Mouse (Mus musculus) megakaryocyte, embryonic 14.5 days (primary cell): ENCODE data around the gene Olfr224.

Source experiments
- FLI1 ChIP-seq: IDR thresholded peaks from 2 replicates; pipeline ENCODE4 v1.6.1; 2012; ENCODE audit warnings: low read length, inconsistent platforms, mixed read lengths
- GATA1 ChIP-seq: IDR thresholded peaks from 3 replicates; pipeline ENCODE4 v1.6.1; 2012; ENCODE audit warnings: mixed read lengths, low read length, inconsistent platforms, borderline replicate concordance

DNA sequence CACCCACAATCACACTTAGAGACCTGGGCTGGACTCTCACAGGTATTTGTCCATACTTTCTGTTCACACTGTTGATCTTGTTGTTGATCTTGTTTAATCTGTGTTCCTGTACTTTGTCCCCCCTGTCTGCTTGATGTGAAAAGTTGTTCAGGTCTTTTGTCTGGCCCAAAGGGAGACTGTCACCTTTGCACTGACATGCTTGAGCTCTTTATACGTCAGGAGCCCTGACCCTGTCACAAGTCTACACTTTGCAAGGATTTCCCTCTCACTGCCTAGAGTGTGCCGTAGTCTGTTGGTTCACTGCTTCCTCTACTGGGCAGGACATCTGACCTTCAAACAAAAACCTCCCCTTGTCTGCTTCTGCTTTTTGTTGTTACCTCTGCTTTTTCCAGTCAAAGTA, 34.3 kb upstream of the Olfr224 start:
- no peak for TF ChIP-seq FLI1
- TF ChIP-seq GATA1, result no peak
